Comparison of ENCODE assay signal across 18 mouse cellular contexts in genomic region chr9:121474771-121475170, GRCm38 (mm10). TPM values are rescaled to one million over a fixed set of nuclear protein-coding genes. Genes with fewer than 3 reads are reported as not detected.
DNase-seq lines count a peak whose midpoint lies in the region; ATAC-seq and TF ChIP-seq lines count a peak whose summit lies in the region.
"Had no signal": no experiment of that assay in that cellular context is flagged by ENCODE, and none has a peak within 500 bp of the region (broad histone marks: within the 10 kb centered on the region; RNA-seq: fewer than 3 reads in every experiment).

No protein-coding gene starts in this region.

- no peaks in the 10 kb centered on the region for H3K9me3 ChIP-seq in midbrain, postnatal 0 days (ENCODE audit: low read length)
- H3K9me3 ChIP-seq in midbrain, embryonic 11.5 days (ENCODE audit: control insufficient read depth, low read length): no peaks in the 10 kb centered on the region
- H3K9me3 ChIP-seq: heart, embryonic 12.5 days; liver, embryonic 13.5 days; neural tube, embryonic 15.5 days had no signal

- no peak overlapping the region for H3K9ac ChIP-seq in midbrain, postnatal 0 days (replicated peaks; ENCODE audit: low read length, poor library complexity, severe bottlenecking)
- H3K9ac ChIP-seq in midbrain, embryonic 11.5 days (ENCODE audit: low read length): no peak overlapping the region
- H3K9ac ChIP-seq: heart, embryonic 12.5 days; liver, embryonic 13.5 days; neural tube, embryonic 15.5 days had no signal

- 88% methylated on average over 5 of the region's 5 CpGs for WGBS in kidney, adult 2 months
- 88% methylated on average over 5 of the region's 5 CpGs for WGBS in midbrain, postnatal 0 days
- 78% methylated on average over 5 of the region's 5 CpGs for WGBS in midbrain, embryonic 11.5 days

- H3K4me3 ChIP-seq in kidney, adult 2 months (ENCODE audit: insufficient read depth, low read depth, low read length): no peak overlapping the region
- H3K4me3 ChIP-seq in midbrain, postnatal 0 days (ENCODE audit: low read depth, low read length): no peak overlapping the region
- no peak overlapping the region for H3K4me3 ChIP-seq in midbrain, embryonic 11.5 days (ENCODE audit: low read depth, low read length)
- H3K4me3 ChIP-seq: heart, embryonic 12.5 days; liver, embryonic 13.5 days; neural tube, embryonic 15.5 days had no signal

- peak; percentile 37 for TF ChIP-seq CTCF in kidney, adult 2 months (conservative IDR thresholded peaks at IDR 0.05; ENCODE audit: insufficient read depth, insufficient read length, low read depth, low read length)
- TF ChIP-seq CTCF in midbrain, postnatal 0 days (IDR thresholded peaks at IDR 0.05): peak; percentile 63

- H3K4me2 ChIP-seq in midbrain, postnatal 0 days (ENCODE audit: low read depth, low read length, poor library complexity, severe bottlenecking): no peak overlapping the region
- no peak overlapping the region for H3K4me2 ChIP-seq in midbrain, embryonic 11.5 days
- H3K4me2 ChIP-seq: heart, embryonic 12.5 days; liver, embryonic 13.5 days; neural tube, embryonic 15.5 days had no signal

- H3K36me3 ChIP-seq in kidney, adult 2 months (ENCODE audit: control insufficient read depth, insufficient read depth, low read length): no peaks in the 10 kb centered on the region; the same call in 1 of the 2 replicates
- peaks cover 38% of the 10 kb centered on the region for H3K36me3 ChIP-seq in midbrain, postnatal 0 days (ENCODE audit: insufficient read depth, low read length)
- no peaks in the 10 kb centered on the region for H3K36me3 ChIP-seq in midbrain, embryonic 11.5 days (ENCODE audit: control insufficient read depth, insufficient read depth, low read length)
- H3K36me3 ChIP-seq: liver, embryonic 13.5 days had no signal

- no peak for DNase-seq in kidney, adult 2 months
- no peak for DNase-seq in kidney, postnatal 25 days
- no peak for DNase-seq in midbrain, postnatal 0 days (ENCODE audit: low spot score)
- no peak for DNase-seq in midbrain, embryonic 11.5 days (ENCODE audit: low spot score, missing footprints)
- DNase-seq in R1 (ENCODE audit: low read depth, low spot score): peak; percentile 49
- DNase-seq in natural killer cell, adult 2 months (ENCODE audit: low spot score in 2 of 2): no peak
- DNase-seq in layer of hippocampus, adult 8-10 months (ENCODE audit: low spot score in 2 of 2): no peak
- DNase-seq: cerebellum, adult 11-12 months; kidney, adult 18-20 months; liver, embryonic 13.5 days; retina, postnatal 1 day had no signal

- H3K27ac ChIP-seq in kidney, adult 2 months (ENCODE audit: insufficient read depth, low read depth, low read length): no peak overlapping the region
- H3K27ac ChIP-seq in midbrain, postnatal 0 days (ENCODE audit: low read depth, low read length): no peak overlapping the region
- no peak overlapping the region for H3K27ac ChIP-seq in midbrain, embryonic 11.5 days (ENCODE audit: low read depth, low read length)
- H3K27ac ChIP-seq: liver, embryonic 13.5 days; neural tube, embryonic 15.5 days had no signal

- no peak for ATAC-seq in midbrain, postnatal 0 days (ENCODE audit: low FRiP score)
- no peak for ATAC-seq in midbrain, embryonic 11.5 days (ENCODE audit: low FRiP score)
- ATAC-seq: forebrain, embryonic 14.5 days had no signal

- no peaks in the 10 kb centered on the region for H3K27me3 ChIP-seq in kidney, adult 2 months (replicated peaks; ENCODE audit: control insufficient read depth, insufficient read depth, low read length)
- H3K27me3 ChIP-seq in midbrain, postnatal 0 days (ENCODE audit: insufficient read depth, low read length): no peaks in the 10 kb centered on the region
- no peaks in the 10 kb centered on the region for H3K27me3 ChIP-seq in midbrain, embryonic 11.5 days (ENCODE audit: control insufficient read depth, insufficient read depth, low read length)
- H3K27me3 ChIP-seq: heart, embryonic 12.5 days; liver, embryonic 13.5 days; neural tube, embryonic 15.5 days had no signal

- no peak for TF ChIP-seq POLR2A in kidney, adult 2 months (IDR thresholded peaks at IDR 0.05; ENCODE audit: low read depth, low read length)

- no peaks in the 10 kb centered on the region for H3K4me1 ChIP-seq in kidney, adult 2 months (ENCODE audit: control insufficient read depth, insufficient read depth, low read length)
- H3K4me1 ChIP-seq in midbrain, postnatal 0 days (ENCODE audit: insufficient read depth, low read length): no peaks in the 10 kb centered on the region
- H3K4me1 ChIP-seq in midbrain, embryonic 11.5 days (ENCODE audit: control insufficient read depth, insufficient read depth, low read length): no peaks in the 10 kb centered on the region
- H3K4me1 ChIP-seq: liver, embryonic 13.5 days had no signal

RNA-seq across cellular contexts. Expression of gene Cck, which starts 20.7 kb away (rescaled TPM):
- 82.6 and 87.7 TPM in 2 replicates for polyA plus RNA-seq in kidney, adult 2 months (2012; rRNA removed)
- 87.3 and 185 TPM in 2 replicates for total RNA-seq in midbrain, postnatal 0 days (2014; rRNA removed)
- 75.4 and 82.9 TPM in 2 replicates for polyA plus RNA-seq in midbrain, postnatal 0 days (2015; fragmentation: Nextera tagmentation; extraction: Ambion mirVana)
- polyA plus RNA-seq in midbrain, embryonic 11.5 days (2014; fragmentation: Nextera tagmentation; extraction: Ambion mirVana): 8.7 and 8.8 TPM in 2 replicates
- 100 to 1,000 TPM; 514 to 576 (median 548) TPM for total RNA-seq in layer of hippocampus, adult 8-10 months (2022)
- total RNA-seq: gastrocnemius, adult 8-10 months; hematopoietic stem cell, adult 5-6 weeks; megakaryocyte progenitor cell, adult 5-6 weeks; monocyte, adult 5-6 weeks had no signal
